Mouse (Mus musculus) embryo, embryonic 11.5 days (tissue): ENCODE measurements around the gene Apoc1.

Experiments
- DNase-seq: peaks from one replicate; pipeline ENCODE4 v3.0.0-alpha.2; 2012; ENCODE audit warnings: low read depth, low spot score

The Apoc1 gene

GRCm38 (mm10) chr7:19685374-19685773 lies 7.1 kb downstream of the Apoc1 start:
- no peak for DNase-seq

- no peak for DNase-seq
Measured at GRCm38 (mm10) chr7:19683771-19684201, 8.7 kb downstream of the Apoc1 start.

GRCm38 (mm10) chr7:19682979-19683378 lies 9.5 kb downstream of the Apoc1 start:
- DNase-seq = no peak

DNA sequence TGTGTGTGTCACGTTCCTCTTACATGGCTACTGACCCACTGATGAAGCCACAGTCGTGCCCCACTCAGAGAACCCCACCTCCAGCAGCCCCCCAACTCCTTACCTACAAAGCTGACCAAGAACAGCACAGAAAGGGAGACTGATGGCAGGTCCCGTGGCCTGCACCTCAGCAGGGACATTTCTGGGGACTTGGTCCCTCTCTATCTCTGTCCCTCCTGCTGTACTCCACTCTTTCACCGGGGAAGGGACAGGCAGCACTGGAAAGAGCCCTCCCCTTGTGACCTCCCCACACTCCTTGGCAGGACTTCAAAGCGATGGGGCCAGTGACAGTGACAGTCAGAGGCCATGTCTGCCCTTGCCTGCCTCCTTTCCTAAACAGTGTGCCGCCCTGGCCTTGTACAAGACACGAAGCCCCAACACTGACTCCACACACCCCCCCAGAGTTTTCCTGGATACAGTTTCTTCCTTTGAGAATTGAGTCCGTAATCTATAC lies 11.2 kb downstream of the Apoc1 start, which contains the start of the genes Gm44805 and Apoc4:
Gm44805 (minus strand) TSS at position 222 of the 493 bp plus-strand sequence.
Apoc4 (minus strand) TSS at position 278 of the 493 bp plus-strand sequence.
- no peak for DNase-seq

GRCm38 (mm10) chr7:19680702-19681101 lies 11.8 kb downstream of the Apoc1 start:
- no peak for DNase-seq

GRCm38 (mm10) chr7:19678901-19679300 lies 13.6 kb downstream of the Apoc1 start:
- no peak for DNase-seq

DNA sequence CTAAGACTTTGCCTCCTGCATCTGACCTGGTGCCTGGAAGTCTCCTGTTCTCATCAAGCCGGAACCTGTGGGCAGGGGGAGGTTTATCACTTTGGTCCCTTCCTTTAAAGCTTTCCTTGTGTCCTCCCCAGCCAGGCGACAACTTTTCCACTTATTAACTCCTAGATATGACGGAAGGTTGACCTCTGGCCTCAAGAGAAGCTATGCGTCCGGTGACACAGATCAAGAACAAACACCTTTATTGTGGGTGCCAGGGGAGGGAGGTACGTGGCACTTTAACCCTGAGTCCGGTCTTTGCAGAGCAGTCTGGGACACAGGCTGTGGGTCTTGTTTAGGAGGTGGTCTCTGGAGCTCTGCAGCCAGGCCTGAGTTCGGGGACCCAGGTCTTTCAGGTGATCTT lies 14.6 kb downstream of the Apoc1 start, which contains the start of gene Apoc2:
Apoc2 (minus strand) TSS at position 70 of the 400 bp plus-strand sequence.
- no peak for DNase-seq

DNA sequence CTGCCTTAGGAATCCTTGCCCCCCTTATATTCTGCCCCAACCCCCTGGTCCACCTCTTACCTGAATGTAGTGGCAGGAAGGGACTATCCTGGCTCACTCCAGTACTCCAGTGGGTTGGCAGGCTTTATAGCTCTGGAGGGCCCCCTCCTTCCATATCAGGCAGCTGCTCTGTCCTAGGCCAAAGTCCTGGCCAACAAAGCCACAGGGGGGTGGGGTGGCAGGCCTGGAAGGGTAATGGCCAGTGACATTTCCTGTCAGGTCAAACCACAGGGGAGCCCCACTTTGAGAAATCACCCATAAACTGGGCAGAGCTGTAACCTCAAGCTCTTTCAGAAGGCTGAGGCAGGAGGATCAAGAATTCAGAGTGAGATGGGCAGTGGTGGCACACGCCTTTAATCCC lies 15.8 kb downstream of the Apoc1 start:
- no peak for DNase-seq

DNA sequence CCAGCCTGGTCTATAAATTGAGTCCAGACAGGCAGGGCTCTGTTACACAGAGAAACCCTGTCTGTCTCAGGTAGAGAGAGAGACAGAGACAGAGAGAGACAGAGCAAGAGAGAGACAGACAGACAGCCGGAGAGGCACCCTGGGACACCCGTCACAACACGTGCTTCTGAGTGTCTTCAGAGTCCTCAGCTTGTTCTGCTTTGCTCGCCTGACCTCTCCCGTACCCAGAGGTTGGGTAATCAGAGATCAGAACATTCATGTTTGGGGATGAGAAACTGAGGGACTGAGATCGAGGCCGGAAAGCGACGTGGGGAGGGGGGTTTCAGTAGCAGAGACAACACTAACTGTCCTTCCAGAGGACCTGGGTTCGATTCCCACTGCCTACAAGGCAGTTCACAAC lies 16.6 kb downstream of the Apoc1 start:
- no peak for DNase-seq

DNA sequence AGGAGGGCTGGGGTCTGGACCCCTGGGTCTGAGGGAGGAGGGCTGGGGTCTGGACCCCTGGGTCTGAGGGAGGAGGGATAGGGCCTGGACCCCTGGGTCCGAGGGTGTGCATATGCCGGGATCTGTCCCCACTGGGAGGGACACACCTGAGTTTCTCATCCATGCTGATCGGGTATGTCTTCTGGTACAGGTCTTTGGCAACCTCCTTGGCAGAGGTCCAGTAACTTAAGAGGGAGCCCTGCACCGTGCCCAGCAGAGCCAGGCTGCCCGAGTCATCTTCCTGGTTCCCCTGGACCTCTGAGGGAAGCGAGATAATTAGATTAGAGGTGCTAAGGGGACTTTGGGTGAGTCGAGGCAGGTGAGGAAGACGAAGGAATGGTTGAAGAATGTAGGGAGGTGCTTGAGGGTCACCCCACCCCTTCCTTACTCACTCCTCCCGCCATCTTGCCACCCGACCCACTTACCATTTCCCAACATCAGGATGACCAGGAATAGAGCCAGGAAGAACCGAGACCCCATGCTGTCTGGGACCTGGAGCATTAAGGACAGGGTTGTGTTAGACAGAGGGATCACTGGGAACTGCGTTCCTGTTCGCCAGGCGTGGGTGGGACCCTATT lies 19.3 kb downstream of the Apoc1 start:
- DNase-seq = no peak

GRCm38 (mm10) chr7:19671511-19671910 lies 20.9 kb downstream of the Apoc1 start:
- DNase-seq = no peak

GRCm38 (mm10) chr7:19668947-19669721 lies 23.3 kb downstream of the Apoc1 start:
- DNase-seq = peak; percentile 85

- DNase-seq = no peak
Measured at GRCm38 (mm10) chr7:19667434-19667833, 25.0 kb downstream of the Apoc1 start.

DNA sequence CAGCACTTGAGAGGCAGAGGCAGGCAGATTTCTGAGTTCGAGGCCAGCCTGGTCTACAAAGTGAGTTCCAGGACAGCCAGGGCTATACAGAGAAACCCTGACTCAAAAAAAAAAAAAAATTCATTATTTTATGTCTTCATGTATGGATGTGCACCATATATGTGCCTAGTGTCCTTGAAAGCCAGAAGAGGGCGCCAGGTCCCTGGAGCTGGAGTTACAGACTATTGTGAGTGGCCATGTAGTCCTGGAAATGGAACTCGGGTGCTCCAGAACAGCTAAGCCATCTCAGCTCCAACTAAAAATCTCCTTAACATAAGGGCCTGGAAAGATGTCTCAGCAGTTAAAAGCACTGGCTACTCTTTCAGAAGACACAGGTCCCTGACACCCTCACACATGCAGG lies 25.7 kb downstream of the Apoc1 start:
- DNase-seq = no peak

DNA sequence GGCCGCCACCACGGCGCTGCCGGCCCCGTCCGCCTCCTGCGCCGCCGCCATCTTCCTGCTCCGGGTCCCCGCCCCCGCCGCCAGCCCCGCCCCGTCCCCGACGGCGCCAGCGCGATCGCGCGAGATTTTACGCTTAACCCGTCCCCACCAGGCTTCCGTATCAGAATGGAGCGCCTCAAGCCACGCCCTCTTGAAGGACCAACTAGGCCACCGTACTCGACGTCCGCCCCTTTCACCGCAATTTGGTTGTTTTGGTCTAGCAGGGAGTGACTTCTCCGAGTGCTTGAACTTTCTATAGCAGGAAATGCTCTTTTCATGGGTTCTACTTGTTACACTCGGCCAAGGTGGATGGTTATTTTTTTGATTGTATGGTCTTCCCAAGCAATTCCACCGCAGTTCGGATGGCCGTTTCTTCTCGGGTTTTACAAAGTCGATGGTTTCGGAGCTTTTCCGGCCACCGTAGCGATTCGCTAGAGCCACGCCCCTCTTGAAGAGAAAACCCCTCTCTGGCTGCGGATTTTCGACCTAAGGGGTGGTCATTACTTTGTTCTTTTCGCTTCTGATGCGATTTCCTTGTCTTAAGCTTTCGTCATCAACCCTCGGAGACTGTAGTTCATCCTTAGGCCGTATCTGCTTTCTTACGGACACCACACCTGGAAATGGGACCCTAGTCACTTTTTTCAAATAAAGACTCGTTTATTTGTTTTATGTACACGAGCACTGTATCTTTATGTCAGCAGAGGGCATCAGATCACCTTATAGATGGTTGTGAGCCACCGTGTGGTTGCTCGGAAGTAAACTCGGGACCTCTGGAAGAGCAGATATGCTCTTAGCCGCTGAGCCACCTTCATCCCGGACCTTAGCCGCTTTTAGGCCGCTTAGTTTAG lies 27.3 kb downstream of the Apoc1 start, which contains the start of gene Clptm1:
Clptm1 (minus strand) TSS at position 79 of the 887 bp plus-strand sequence.
- DNase-seq = peak; percentile 95

- DNase-seq = no peak
Measured at GRCm38 (mm10) chr7:19664455-19664954, 28.0 kb downstream of the Apoc1 start.

GRCm38 (mm10) chr7:19663940-19664339 lies 28.5 kb downstream of the Apoc1 start:
- DNase-seq = no peak

- DNase-seq = no peak
Measured at GRCm38 (mm10) chr7:19652614-19653013, 39.8 kb downstream of the Apoc1 start.

DNA sequence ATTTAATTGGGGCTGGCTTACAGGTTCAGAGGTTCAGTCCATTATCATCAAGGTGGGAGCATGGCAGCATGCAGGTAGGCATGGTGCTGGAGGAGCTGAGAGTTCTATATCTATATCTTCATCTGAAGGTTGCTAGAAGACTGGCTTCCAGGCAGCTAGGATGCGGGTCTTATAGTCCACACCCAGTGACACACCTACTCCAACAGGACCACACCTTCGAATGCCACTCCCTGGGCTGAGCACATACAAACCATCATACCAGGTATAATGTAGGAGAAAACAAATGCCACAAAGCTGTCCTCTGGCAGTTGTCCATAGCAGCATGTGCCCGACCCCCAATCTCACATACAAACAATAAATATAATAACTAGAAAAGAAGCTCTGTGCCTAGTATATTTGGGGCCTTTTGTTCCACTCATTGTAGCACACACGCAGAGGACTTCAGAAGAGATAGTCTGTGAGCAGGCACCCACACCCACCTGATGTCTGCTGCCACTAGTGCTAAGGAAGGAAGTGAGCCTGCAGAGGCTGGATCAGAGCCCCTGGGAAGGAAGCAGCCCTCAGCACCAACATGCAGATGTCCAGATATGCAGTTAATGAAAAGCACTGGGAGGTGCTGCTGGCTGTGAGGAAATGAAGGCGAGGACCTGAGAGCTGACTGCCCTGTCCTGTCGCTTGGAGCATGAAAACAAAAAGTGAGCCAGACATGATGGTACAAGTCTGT lies 41.2 kb downstream of the Apoc1 start:
- no peak for DNase-seq

DNA sequence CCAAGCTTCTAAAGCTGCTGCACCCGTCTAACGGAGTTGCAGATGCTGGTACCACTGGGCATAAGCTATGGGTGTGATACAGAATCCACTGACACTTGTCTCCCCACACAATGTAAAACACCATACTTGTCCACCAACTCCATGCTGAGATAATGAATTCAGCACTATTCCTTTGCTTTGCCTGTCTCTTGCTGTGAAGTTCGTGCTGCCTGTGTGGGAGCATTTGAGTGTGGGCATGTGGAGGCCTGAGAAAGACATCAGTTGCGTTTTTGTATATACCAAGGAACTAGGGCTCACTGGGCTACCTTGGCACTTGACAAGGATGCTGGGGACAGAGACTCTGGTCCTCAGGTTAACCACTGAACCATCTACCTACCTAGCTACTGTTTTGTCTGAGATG lies 51.2 kb downstream of the Apoc1 start:
- DNase-seq = no peak
